Mouse (Mus musculus) left cerebral cortex, adult 18-20 months (tissue): Measurements from ENCODE around the gene Meaf6. TPM values are rescaled to one million over a fixed set of nuclear protein-coding genes. Genes with fewer than 3 reads are reported as not detected.
A peak's percentile ranks its signal among the peaks of the same experiment; 100 is the strongest.

Source experiments
- DNase-seq, 2 experiments: peaks; one replicate each; pipeline ENCODE4 v3.0.0; 2021 to 2022; ENCODE audit warnings: low spot score in 2 of 2, mixed read lengths in 1 of 2
- long read RNA-seq, 2 experiments: library from polyadenylated mRNA; stranded (forward); transcript quantifications; one replicate each; pipeline ENCODE4 v2.0.0; 2021
- total RNA-seq, 2 experiments: library from RNA; stranded (reverse); gene quantifications; 2 replicates each; pipeline ENCODE4 v1.2.3; 2021

Meaf6 gene
- 100 to 1,000 TPM; 129 to 139 TPM for total RNA-seq
- long read RNA-seq, experiment 1, full-length matches to known transcripts: 70 of 99 reads
- long read RNA-seq, experiment 1, partial matches to known transcripts: 23 of 99 reads
- long read RNA-seq, experiment 1, other reads (novel, unspliced or antisense): 6 of 99 reads
- long read RNA-seq, experiment 2, full-length matches to known transcripts: 64 of 97 reads
- long read RNA-seq, experiment 2, partial matches to known transcripts: 1 of 97 reads
- long read RNA-seq, experiment 2, other reads (novel, unspliced or antisense): 32 of 97 reads

GRCm38 (mm10) chr4:125084403-125085345 lies at the start of gene Meaf6:
Meaf6 (plus strand) TSS chr4:125085134.
- DNase-seq: peak; percentile 91 to 94

GRCm38 (mm10) chr4:125044454-125044853 lies 40.5 kb upstream of the Meaf6 start:
- DNase-seq: no peak

GRCm38 (mm10) chr4:125055385-125055784 lies 29.5 kb upstream of the Meaf6 start:
- DNase-seq: no peak

- no peak for DNase-seq
Measured at GRCm38 (mm10) chr4:125056476-125056875, 28.5 kb upstream of the Meaf6 start.

- no peak for DNase-seq
Measured at GRCm38 (mm10) chr4:125057273-125057672, 27.7 kb upstream of the Meaf6 start.

GRCm38 (mm10) chr4:125058033-125058432 lies 26.9 kb upstream of the Meaf6 start:
- DNase-seq: no peak

GRCm38 (mm10) chr4:125059025-125059424 lies 25.9 kb upstream of the Meaf6 start:
- peak; percentile 47 to 59 for DNase-seq

- DNase-seq: no peak
Measured at GRCm38 (mm10) chr4:125063829-125064228, 21.1 kb upstream of the Meaf6 start.

GRCm38 (mm10) chr4:125065517-125066307 lies 19.2 kb upstream of the Meaf6 start, which contains the start of gene Dnali1:
Dnali1 (minus strand) TSS chr4:125065703.
- DNase-seq: peak; percentile 18 to 21

- DNase-seq: peak; percentile 95 to 97
Measured at GRCm38 (mm10) chr4:125066490-125067370, 18.2 kb upstream of the Meaf6 start, which contains the start of gene Snip1. Snip1 (plus strand) TSS chr4:125066672.

GRCm38 (mm10) chr4:125077700-125078099 lies 7.2 kb upstream of the Meaf6 start:
- no peak for DNase-seq

- no peak for DNase-seq
Measured at GRCm38 (mm10) chr4:125078698-125079097, 6.2 kb upstream of the Meaf6 start.

- DNase-seq: peak; percentile 61 to 70
Measured at GRCm38 (mm10) chr4:125085346-125085841, 460 bp downstream of the Meaf6 start.

- DNase-seq: no peak
Measured at GRCm38 (mm10) chr4:125093031-125093430, 8.1 kb downstream of the Meaf6 start.

GRCm38 (mm10) chr4:125096066-125096465 lies 11.1 kb downstream of the Meaf6 start:
- DNase-seq: no peak

- DNase-seq: no peak
Measured at GRCm38 (mm10) chr4:125097412-125097811, 12.5 kb downstream of the Meaf6 start.

- DNase-seq: peak; percentile 84 to 90
Measured at GRCm38 (mm10) chr4:125099458-125099857, 14.5 kb downstream of the Meaf6 start.

GRCm38 (mm10) chr4:125101334-125101733 lies 16.4 kb downstream of the Meaf6 start:
- no peak for DNase-seq

- no peak for DNase-seq
Measured at GRCm38 (mm10) chr4:125105354-125105753, 20.4 kb downstream of the Meaf6 start.

GRCm38 (mm10) chr4:125114638-125115037 lies 29.7 kb downstream of the Meaf6 start:
- DNase-seq: peak; percentile 91 to 93
